Mouse (Mus musculus) kidney, postnatal 0 days (tissue): ENCODE measurements around the gene Ccnk. TPM values are rescaled to one million over a fixed set of nuclear protein-coding genes. Genes with fewer than 3 reads are reported as not detected.
A peak's percentile ranks its signal among the peaks of the same experiment; 100 is the strongest.

Source experiments
- ATAC-seq: fragments of 200-750 bp; cut with Nextera tagmentation; replicated peaks from 2 replicates; pipeline ENCODE4 v1.8.0; 2017; ENCODE audit warnings: low read depth, moderate number of reproducible peaks, moderate TSS enrichment, moderate library complexity; ENCODE audit not compliant: low FRiP score
- DNase-seq: peaks from one replicate; pipeline ENCODE4 v3.0.0-alpha.2; 2016; ENCODE audit warnings: low spot score
- H3K27ac ChIP-seq: fragments of 300-500 bp; sonication (generic); 2 replicates; pipeline ENCODE4 v1.5.1; 2014; ENCODE audit warnings: mild to moderate bottlenecking
- H3K27me3 ChIP-seq: fragments of 300-500 bp; sonication (generic); 2 replicates; pipeline ENCODE4 v1.6.1; 2014; ENCODE audit warnings: low read length, mixed read lengths; ENCODE audit not compliant: insufficient read depth
- H3K36me3 ChIP-seq: fragments of 300-500 bp; sonication (generic); 2 replicates; pipeline ENCODE4 v1.6.1; 2014; ENCODE audit warnings: low read length, mixed read lengths; ENCODE audit not compliant: insufficient read depth
- H3K4me1 ChIP-seq: fragments of 300-500 bp; sonication (generic); replicated peaks from 2 replicates; pipeline ENCODE4 v1.6.1; 2014; ENCODE audit warnings: antibody characterized with exemption, low read length, mixed read lengths; ENCODE audit not compliant: insufficient read depth
- H3K4me2 ChIP-seq: fragments of 300-500 bp; sonication (generic); 2 replicates; pipeline ENCODE4 v1.6.1; 2014; ENCODE audit warnings: mild to moderate bottlenecking, low read length, moderate library complexity, mixed read lengths
- H3K4me3 ChIP-seq: fragments of 300-500 bp; sonication (generic); replicated peaks from 2 replicates; pipeline ENCODE4 v1.5.1; 2014; ENCODE audit warnings: low read depth, low read length
- H3K9ac ChIP-seq: fragments of 300-500 bp; sonication (generic); 2 replicates; pipeline ENCODE4 v1.6.1; 2014; ENCODE audit warnings: low read depth, low read length
- H3K9me3 ChIP-seq: fragments of 300-500 bp; sonication (generic); replicated peaks from 2 replicates; pipeline ENCODE4 v1.6.1; 2016; ENCODE audit warnings: low read length, inconsistent platforms, mixed read lengths
- CTCF ChIP-seq: IDR thresholded peaks from 2 replicates; pipeline ENCODE4 v1.5.1; 2016; ENCODE audit warnings: antibody characterized with exemption, low read depth, mild to moderate bottlenecking, moderate library complexity
- WGBS: fragments of 180-500 bp; shearing (Covaris S2); extraction: QIAGEN DNeasy Blood & Tissue Kit; methylation state at CpG from one replicate; pipeline ENCODE4 v1.1.7; 2014; 5-methylcytosine and 5-hydroxymethylcytosine counted together
- polyA plus RNA-seq: library from polyadenylated mRNA; unstranded; fragments of >200 nt; fragmentation: Nextera tagmentation; extraction: Ambion mirVana; gene quantifications from 2 replicates; pipeline ENCODE4 v1.2.1, GENCODE M21; 2015

Ccnk gene
- polyA plus RNA-seq, 1 experiment from 2014 or later: 3.3 TPM

DNA sequence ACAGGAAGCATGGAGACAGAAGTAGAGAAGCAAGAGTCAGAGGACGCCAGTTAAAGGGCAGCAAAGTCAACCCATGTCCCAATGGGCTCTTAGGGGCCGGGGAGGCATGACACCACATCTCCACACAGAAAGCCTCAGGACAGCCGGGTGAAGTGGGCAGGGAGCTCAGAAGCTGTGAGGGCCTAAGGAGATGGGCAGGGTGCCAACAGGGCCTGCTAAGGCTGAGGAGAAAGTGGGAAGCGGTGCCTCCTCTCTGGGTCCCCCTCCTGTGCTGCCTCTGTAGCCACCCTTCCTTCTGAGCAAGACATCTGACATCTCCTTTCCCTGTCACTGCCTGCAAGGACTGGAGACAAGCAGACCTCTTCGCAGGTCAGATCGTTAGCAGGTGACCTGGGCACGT lies 46.4 kb downstream of the Ccnk start:
- DNase-seq: no peak
- Histone ChIP-seq H3K36me3 (no peaks in the 10 kb centered on the region), H3K9me3 (no peaks in the 10 kb centered on the region), H3K9ac (no peak overlapping the region), H3K4me2 (no peak overlapping the region), H3K4me1 (peaks cover 24% of the 10 kb centered on the region), H3K27me3 (no peaks in the 10 kb centered on the region), H3K27ac (no peak overlapping the region), H3K4me3 (no peak overlapping the region)
- ATAC-seq: no peak
- WGBS: 69% methylated on average over 7 of the region's 7 CpGs
- TF ChIP-seq CTCF: no peak

DNA sequence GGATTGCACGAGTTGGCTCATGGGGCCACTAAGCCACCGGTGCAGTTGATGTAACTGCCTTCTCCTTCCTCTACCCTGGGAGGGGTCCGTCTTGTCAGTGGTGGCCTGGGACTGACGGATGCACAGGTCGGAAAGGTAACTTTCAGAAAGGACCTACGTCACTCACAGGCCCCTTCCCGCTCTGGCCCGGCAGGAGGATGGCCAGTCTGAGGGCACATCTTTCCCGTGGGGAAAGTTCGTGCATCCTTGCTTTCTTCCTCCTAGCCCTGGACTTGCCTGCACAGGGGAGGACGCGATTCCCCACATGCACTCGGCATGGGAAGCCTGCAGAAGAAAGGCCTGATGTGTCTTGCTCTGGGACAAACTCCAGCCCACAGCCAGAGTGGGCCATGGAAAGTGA lies 46.8 kb downstream of the Ccnk start:
- Histone ChIP-seq H3K4me3 (no peak overlapping the region), H3K9ac (no peak overlapping the region), H3K4me2 (no peak overlapping the region), H3K4me1 (peaks cover 23% of the 10 kb centered on the region), H3K27ac (no peak overlapping the region), H3K27me3 (no peaks in the 10 kb centered on the region), H3K9me3 (no peaks in the 10 kb centered on the region), H3K36me3 (no peaks in the 10 kb centered on the region)
- ATAC-seq: no peak
- no peak for DNase-seq
- no peak for TF ChIP-seq CTCF
- 83% methylated on average over 13 of the region's 13 CpGs for WGBS

DNA sequence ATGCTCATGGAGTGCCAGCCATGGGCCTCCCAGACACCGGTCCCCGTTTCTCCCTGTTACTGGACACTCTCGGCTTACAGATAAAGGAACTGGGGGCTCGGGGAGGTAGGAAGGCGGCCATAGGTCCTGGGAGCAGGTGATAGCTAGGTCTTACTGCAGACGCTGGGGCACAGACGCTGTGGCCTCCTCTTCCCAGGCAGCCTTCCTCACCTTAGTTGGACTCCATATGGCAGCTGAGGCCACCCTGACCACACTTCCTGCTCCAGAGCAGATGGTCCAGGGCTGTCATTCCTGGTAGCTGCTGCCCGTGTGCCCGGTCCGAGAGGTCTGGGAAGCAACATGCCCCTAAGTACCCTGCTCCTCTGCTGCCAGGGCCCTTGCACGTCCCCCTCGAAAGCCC lies 47.6 kb downstream of the Ccnk start:
- Histone ChIP-seq H3K4me3 (no peak overlapping the region), H3K27ac (no peak overlapping the region), H3K9ac (no peak overlapping the region), H3K36me3 (no peaks in the 10 kb centered on the region), H3K4me1 (peaks cover 20% of the 10 kb centered on the region), H3K9me3 (no peaks in the 10 kb centered on the region), H3K27me3 (no peaks in the 10 kb centered on the region), H3K4me2 (no peak overlapping the region)
- WGBS: 88% methylated on average over 12 of the region's 12 CpGs
- no peak for TF ChIP-seq CTCF
- DNase-seq (no peak), ATAC-seq (no peak)

DNA sequence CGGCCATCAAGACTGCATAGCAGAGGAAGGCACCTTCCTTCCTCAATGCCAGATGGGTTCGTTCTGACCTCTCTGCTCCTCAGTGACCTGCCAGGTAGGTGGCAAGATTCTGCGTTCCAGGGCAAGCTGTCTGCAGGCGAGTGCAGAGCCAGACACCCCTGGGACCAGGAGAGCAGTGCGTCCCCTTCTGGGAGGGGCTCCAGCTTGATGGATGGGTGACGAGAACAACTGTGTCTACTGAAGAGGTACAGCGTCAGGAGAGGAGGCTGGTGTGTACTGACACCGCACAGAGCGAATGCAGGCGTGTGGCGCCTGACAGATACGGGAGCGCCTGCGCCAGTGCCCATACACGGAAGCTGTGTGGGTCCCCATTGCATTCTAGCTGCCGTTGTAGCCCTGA lies 48.1 kb downstream of the Ccnk start:
- TF ChIP-seq CTCF: no peak
- ATAC-seq: no peak
- Histone ChIP-seq H3K4me1 (peaks cover 20% of the 10 kb centered on the region), H3K4me3 (no peak overlapping the region), H3K9me3 (no peaks in the 10 kb centered on the region), H3K9ac (no peak overlapping the region), H3K27me3 (no peaks in the 10 kb centered on the region), H3K27ac (no peak overlapping the region), H3K4me2 (no peak overlapping the region), H3K36me3 (no peaks in the 10 kb centered on the region)
- DNase-seq: no peak
- 88% methylated on average over 16 of the region's 16 CpGs for WGBS

DNA sequence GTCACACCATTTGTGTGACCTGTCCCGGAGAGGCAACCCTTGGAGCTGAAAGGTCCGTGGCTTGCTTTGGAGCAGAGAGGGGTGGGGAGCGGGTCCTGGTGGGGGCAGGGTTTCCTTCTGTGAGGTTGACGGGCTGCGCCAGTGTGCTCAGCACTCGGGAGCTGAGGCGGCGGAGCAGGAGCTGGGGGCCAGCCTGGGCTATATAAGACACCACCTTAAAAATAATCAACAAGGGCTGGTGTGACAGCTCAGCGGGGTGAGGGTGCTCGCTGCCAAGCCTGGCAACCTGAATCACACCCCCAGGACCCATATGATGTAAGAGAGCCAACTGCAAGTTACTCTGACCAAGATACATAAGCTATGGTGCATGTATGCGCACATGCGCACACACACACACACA lies 50.7 kb downstream of the Ccnk start:
- Histone ChIP-seq H3K9me3 (no peaks in the 10 kb centered on the region), H3K27me3 (no peaks in the 10 kb centered on the region), H3K4me3 (no peak overlapping the region), H3K4me2 (no peak overlapping the region), H3K9ac (no peak overlapping the region), H3K27ac (no peak overlapping the region), H3K36me3 (no peaks in the 10 kb centered on the region), H3K4me1 (peaks cover 13% of the 10 kb centered on the region)
- no peak for TF ChIP-seq CTCF
- ATAC-seq (no peak), DNase-seq (no peak)
- WGBS: 67% methylated on average over 12 of the region's 12 CpGs

DNA sequence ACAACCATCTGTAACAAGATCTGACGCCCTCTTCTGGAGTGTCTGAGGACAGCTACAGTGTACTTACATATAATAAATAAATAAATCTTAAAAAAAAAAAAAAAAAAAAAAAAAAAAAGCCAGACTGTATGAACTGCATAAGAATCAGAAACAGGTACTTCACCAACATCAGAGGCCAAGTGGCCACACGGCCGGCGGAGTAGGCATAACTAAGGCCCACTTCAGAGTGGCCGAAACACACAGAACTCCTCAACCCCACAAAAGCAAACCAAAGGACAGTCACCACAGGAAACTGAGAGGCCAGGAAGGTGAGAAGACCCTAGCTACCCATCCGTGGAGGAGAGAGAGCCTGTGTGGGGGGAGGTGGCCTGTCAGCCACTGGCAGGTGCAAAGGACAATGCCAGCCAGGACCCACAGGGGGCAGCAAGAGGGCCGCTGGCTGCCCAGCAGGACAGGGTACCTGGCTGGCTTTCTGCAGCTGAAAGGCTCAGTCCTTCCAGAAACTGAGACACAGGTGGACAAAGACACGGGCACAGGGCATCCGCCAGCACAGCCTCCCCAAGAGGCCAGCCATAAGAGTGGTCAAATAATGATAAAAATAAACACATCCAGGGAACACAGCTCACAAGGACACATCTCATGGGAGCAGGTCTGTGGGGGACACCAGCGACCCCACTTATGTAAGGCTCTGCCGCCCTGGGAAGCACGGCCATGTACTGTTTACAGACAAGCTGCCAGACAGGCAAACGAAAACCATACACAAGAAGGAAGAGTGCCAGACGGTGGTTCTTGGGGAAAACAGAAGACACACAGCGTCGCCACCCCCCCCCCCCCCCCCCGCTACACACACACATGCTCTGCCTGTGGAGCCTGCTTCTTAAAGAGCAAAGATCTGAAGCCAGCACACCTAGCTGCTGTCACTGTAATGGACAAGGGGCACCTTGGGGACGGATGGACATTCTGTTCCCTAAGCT lies 51.7 kb downstream of the Ccnk start:
- TF ChIP-seq CTCF: peak; percentile 68
- Histone ChIP-seq H3K4me2 (no peak overlapping the region), H3K9ac (no peak overlapping the region), H3K27ac (no peak overlapping the region), H3K4me1 (peaks cover 9% of the 10 kb centered on the region), H3K9me3 (no peaks in the 10 kb centered on the region), H3K4me3 (no peak overlapping the region), H3K36me3 (no peaks in the 10 kb centered on the region), H3K27me3 (no peaks in the 10 kb centered on the region)
- no peak for DNase-seq
- WGBS: 61% methylated on average over 15 of the region's 18 CpGs
- ATAC-seq: peak; percentile 30
